Mouse (Mus musculus): ENCODE measurements around the gene Rph3a. TPM values are rescaled to one million over a fixed set of nuclear protein-coding genes. Genes with fewer than 3 reads are reported as not detected.

Gene Rph3a
- not detected for polyA plus RNA-seq (2021)

DNA sequence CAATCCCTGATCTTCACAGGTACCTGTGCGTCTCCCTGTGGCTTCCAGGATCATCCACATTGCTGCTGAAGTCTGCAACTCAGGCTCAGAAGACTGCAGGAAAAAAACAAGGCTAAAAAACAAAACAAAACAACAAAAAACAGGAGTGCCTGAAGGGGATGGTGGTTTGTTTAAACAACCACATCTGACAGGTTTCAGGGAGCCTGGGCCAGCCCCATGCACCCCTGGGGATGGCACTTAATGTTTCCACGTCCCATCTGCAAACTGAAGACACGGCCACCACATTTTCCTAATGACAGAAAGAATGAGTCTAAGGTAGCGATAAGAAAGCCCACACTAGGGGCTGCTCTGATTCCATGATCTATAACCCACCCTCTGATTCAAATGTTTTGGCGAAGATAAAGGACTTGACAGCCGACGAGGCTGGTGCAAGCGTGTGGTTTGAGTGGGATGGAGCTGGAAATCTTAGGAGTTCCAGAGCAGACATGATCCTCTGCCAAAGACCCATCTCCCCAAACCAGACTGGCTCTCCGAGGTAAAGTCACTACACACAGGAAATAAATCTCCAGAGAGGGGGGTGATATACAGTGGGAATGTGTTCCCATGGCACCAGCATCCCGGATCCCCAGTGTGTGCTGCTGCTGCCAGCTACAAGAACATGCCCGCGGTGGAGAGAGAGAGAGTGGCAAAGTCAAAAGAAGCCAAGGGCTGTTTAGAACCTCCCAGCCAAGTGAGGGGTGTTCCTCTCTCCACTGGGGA, at the start of gene Rph3a:
TSS of gene Rph3a (minus strand) at position 282 of the 759 bp plus-strand sequence.
- ChIA-PET CTCF (no interaction called here), POLR2A (no interaction called here)
- peaks cover 31% of the 10 kb centered on the region for H3K27me3 ChIP-seq
- ATAC-seq (no peak), DNase-seq (ENCODE audit: low read depth, low spot score) (no peak)
- in situ Hi-C loops (cut with MboI; ENCODE audit: low pct_unique_long_range_greater_than_20kb), result no loop called here
- TF ChIP-seq CTCF (IDR thresholded peaks at IDR 0.05), result no peak

DNA sequence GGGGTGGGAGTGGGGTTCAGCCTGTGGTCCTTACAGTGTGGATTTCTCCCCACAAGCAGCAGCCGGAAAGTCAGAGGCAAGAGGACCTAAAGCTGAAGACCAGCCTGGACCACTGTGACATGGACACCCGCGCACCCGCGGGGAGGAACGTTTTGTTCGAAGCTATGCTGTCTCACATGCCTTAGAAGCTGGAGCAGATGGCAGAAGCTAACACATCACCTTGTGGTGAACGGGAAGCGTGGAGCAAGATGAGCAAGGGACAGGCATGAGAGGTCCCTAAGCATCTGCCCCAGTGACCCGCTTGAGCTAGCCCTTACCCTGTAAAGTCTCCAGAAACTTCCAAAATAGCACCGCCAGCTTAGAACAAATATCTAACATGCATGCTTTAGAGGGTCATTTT, 48.4 kb upstream of the Rph3a start:
- ATAC-seq (no peak), DNase-seq (ENCODE audit: low read depth, low spot score) (no peak)
- CTCF ChIA-PET, result no interaction called here
- POLR2A ChIA-PET, result no interaction called here
- TF ChIP-seq CTCF (IDR thresholded peaks at IDR 0.05), result no peak
- peaks cover 11% of the 10 kb centered on the region for H3K27me3 ChIP-seq
- in situ Hi-C loops (cut with MboI; ENCODE audit: low pct_unique_long_range_greater_than_20kb), result no loop called here

DNA sequence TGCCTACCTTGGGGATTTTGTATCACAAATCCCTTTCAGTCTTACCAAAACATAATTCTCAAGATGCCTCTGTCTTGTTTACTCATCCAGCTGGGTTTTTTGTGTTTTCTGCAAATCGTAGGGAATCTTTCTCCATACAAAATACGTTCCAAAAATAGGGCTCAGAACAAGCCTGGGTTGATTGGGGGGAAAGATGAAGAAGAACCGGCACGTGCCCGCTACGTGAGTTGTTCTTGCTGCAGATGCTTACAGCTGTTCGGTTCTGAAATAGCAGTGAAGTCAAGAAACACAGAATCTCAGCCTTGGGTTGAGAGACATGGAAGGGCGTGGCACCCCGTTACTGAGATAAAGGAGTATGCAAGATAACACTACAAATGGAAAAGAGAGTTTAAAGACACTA, 44.0 kb upstream of the Rph3a start:
- ATAC-seq (no peak), DNase-seq (ENCODE audit: low read depth, low spot score) (no peak)
- ChIA-PET POLR2A (no interaction called here), CTCF (no interaction called here)
- in situ Hi-C loops (cut with MboI; ENCODE audit: low pct_unique_long_range_greater_than_20kb), result no loop called here
- H3K27me3 ChIP-seq, result peaks cover 11% of the 10 kb centered on the region
- TF ChIP-seq CTCF (IDR thresholded peaks at IDR 0.05), result no peak

DNA sequence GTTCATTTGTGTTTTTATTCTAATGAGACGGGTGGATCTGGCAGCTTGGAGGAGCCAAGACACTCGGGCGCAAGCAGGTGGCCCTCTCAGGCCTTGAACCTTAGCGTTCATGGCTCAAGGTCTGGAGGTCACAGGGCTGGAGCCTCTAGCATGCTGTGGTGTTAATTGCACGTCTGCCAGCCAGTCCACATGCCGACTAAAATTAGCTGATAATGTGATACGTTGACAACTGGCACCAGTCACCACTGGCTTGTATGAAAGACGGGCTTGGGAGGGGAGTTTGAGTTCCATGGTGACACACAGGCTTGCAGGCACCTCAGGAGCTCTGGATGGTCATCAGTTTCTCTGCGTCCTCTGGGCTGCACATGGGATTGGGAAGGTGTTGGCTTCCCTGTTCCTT, 31.9 kb upstream of the Rph3a start:
- peaks cover 19% of the 10 kb centered on the region for H3K27me3 ChIP-seq
- no peak for ATAC-seq
- in situ Hi-C loops (cut with MboI; ENCODE audit: low pct_unique_long_range_greater_than_20kb), result no loop called here
- DNase-seq (ENCODE audit: low read depth, low spot score), result no peak
- CTCF ChIA-PET, result no interaction called here
- no peak for TF ChIP-seq CTCF (IDR thresholded peaks at IDR 0.05)
- POLR2A ChIA-PET, result no interaction called here

DNA sequence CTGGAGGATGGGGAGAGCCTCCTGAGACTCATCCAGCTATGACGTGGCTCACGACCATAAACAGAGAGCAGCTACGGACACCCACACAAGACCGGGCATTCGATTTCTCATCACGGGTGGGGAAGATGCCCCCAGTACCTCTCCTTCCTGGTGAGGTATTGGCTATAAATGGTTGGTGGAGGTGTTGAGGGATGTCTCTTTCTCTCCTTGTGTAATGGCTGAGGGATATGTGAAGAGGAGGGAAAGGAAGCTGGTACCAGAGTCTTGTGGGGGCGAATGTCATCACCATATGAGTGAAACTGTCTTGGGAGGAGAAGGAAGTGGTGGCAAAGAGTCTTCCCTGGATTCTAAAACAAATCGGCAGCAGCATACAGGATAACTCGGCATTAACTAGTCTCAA, 29.6 kb upstream of the Rph3a start:
- DNase-seq (ENCODE audit: low read depth, low spot score) (no peak), ATAC-seq (no peak)
- peaks cover 19% of the 10 kb centered on the region for H3K27me3 ChIP-seq
- CTCF ChIA-PET, result no interaction called here
- in situ Hi-C loops (cut with MboI; ENCODE audit: low pct_unique_long_range_greater_than_20kb), result no loop called here
- TF ChIP-seq CTCF (IDR thresholded peaks at IDR 0.05), result no peak
- POLR2A ChIA-PET, result no interaction called here

DNA sequence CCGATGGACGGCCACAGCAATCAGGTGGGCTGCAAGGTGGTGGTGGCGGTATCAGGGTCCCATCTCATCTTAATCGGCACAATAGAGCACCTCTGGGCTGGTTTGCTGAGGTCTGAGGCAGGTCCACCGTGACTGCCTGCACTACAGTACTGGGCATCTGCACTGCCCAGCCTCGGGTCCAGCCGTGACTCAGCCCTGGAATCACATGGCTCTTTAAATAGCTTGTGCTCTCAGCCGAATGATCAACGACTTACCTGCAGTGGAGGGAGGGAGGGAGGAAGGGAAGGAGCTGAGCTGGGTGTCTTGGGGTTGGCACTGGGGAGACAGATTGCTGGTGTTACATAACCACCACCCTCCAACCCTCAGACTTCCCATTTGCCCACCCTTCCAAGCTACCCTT, 20.3 kb upstream of the Rph3a start:
- POLR2A ChIA-PET, result no interaction called here
- TF ChIP-seq CTCF (IDR thresholded peaks at IDR 0.05), result no peak

DNA sequence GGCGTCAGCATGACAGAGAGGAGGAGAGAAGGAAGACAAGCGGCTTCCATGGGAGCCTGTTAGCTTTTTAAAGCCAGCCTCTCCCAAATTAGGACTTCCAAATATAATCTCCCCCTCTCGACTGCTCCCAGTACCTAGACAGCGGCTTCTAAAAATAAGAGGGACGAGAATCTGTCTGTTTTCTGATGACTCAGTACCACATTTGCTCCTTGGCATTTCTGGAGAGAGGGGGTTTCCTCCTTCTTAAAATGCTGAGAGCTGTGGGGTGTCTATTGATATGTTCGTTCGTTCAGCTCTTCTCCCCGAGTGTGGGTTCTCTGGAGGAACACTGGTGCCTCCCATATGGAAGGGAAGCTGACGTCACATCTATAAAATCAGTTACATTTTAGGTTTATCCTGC, 9.6 kb upstream of the Rph3a start:
- ATAC-seq (no peak), DNase-seq (ENCODE audit: low read depth, low spot score) (no peak)
- no peak for TF ChIP-seq CTCF (IDR thresholded peaks at IDR 0.05)
- in situ Hi-C loops (cut with MboI; ENCODE audit: low pct_unique_long_range_greater_than_20kb), result no loop called here
- peaks cover 12% of the 10 kb centered on the region for H3K27me3 ChIP-seq
- ChIA-PET POLR2A (no interaction called here), CTCF (no interaction called here)

More for the DNA sequence above, 20.3 kb upstream of the Rph3a start:
- ATAC-seq (no peak), DNase-seq (ENCODE audit: low read depth, low spot score) (no peak)
- in situ Hi-C loops (cut with MboI; ENCODE audit: low pct_unique_long_range_greater_than_20kb), result no loop called here
- H3K27me3 ChIP-seq, result no peaks in the 10 kb centered on the region
- CTCF ChIA-PET, result interaction anchor here (1.1 kb wide), 1 partner anchor 9 kb away, joined by 3 read pairs; no protein-coding TSS in a partner anchor

DNA sequence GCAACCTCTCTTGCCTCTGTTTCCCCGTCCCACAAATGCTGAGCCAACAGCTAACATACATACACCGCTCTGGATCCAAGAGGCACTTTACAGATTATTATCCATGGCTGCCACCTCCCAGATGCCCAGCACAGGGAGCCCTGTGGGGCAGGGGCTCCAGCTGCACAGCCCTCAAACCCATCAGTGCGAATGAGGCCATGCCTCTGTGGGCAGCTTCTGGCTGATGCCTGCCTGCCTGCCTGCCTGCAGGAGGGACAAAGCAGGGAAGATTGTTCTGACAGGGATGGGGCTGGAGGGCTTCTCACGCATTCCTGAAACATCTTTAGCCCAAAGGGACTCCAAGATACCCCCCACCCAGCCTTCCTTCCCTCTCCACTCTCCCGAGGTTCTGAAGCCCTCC, 7.8 kb upstream of the Rph3a start:
- POLR2A ChIA-PET, result no interaction called here
- in situ Hi-C loops (cut with MboI; ENCODE audit: low pct_unique_long_range_greater_than_20kb), result no loop called here
- CTCF ChIA-PET, result no interaction called here
- ATAC-seq, result no peak
- no peak for DNase-seq (ENCODE audit: low read depth, low spot score)
- TF ChIP-seq CTCF (IDR thresholded peaks at IDR 0.05), result no peak
- H3K27me3 ChIP-seq, result peaks cover 28% of the 10 kb centered on the region

DNA sequence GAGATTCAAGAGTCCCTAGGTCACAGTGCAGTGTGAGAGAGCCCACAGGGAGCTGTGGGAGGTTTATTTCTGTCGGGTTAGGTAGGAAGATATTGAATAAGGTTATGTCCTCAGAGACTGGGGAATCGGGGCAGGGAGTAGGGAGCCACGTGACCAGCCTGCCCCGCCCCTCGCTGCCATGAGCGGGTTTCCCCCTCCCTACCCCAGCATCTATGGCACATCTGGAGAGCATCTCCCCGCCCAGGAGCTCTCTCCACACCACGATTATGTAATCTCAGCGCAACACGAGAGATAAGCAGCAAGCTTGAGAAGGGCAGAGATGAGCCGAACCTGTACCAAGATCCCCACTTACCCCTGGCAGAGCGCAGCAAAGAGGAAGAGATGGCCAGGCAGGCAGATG, 6.5 kb upstream of the Rph3a start:
- TF ChIP-seq CTCF (IDR thresholded peaks at IDR 0.05), result no peak
- in situ Hi-C loops (cut with MboI; ENCODE audit: low pct_unique_long_range_greater_than_20kb), result no loop called here
- POLR2A ChIA-PET, result no interaction called here
- H3K27me3 ChIP-seq, result peaks cover 30% of the 10 kb centered on the region
- DNase-seq (ENCODE audit: low read depth, low spot score) (no peak), ATAC-seq (no peak)
- CTCF ChIA-PET, result no interaction called here

DNA sequence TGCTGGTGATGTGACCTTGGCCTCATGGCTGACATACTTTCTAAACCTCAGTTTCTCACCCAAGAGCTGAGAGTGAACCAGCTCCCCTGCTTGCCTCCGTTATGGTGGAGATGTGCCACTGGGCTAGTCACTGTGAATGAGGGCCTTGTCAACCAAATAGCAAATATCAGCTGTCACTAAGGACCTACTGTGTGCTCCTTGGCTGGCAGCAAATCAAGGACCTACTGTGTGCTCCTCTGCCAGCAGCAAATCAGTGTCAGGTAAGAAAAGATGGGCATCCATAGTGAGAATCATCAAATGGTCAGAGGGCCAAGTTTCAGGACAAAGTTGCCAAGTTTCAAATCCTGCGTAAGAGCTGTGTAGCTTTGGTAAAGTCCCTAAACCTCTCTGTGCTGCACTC, 4.6 kb upstream of the Rph3a start:
- ATAC-seq (no peak), DNase-seq (ENCODE audit: low read depth, low spot score) (no peak)
- no peak for TF ChIP-seq CTCF (IDR thresholded peaks at IDR 0.05)
- peaks cover 34% of the 10 kb centered on the region for H3K27me3 ChIP-seq
- POLR2A ChIA-PET, result no interaction called here
- in situ Hi-C loops (cut with MboI; ENCODE audit: low pct_unique_long_range_greater_than_20kb), result no loop called here
- CTCF ChIA-PET, result no interaction called here

DNA sequence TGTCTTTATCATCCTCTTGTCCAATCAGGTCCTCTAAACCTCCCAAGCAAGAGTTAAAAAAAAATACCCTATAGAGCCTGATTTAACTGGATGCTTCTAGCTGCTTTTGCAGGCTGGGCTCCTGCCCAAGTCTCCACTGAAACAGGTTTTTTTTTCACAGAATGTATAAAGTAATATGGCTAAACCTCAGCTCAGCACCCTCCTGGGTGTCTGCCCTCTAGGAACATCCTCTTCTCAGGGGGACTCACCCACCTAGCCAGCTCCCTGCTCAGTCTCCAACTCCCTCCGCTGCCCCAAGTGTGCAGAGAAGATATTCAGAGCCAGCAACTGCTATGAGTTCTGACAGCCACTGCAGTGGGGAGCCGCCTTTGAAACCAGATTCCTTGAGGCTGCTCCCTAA, 2.1 kb upstream of the Rph3a start:
- CTCF ChIA-PET, result interaction anchor here (1.0 kb wide), 1 partner anchor 12 kb away, joined by 3 read pairs; no protein-coding TSS in a partner anchor
- no peak for ATAC-seq

DNA sequence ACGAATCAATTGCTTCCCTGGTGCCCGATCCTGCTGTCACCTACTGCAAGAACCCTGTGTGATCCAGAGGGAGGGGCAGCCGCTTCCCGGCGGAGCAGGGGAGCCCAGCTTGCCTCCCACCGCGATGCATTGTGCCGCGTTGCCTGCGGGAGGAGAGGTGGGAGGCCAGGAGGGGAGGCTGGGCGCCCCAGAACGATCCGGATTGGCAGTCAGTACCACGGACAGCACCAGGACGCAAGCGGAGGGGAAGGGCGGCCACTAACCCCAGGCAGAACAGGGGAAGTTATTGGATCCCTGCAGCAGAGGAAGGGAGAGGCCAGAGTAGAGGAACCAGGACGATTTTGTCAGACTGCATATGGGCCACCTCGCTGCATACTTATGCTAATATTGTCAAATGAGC, 486 bp downstream of the Rph3a start:
- no peak for TF ChIP-seq CTCF (IDR thresholded peaks at IDR 0.05)
- ATAC-seq (peak; percentile 36), DNase-seq (ENCODE audit: low read depth, low spot score) (no peak)
- CTCF ChIA-PET, result no interaction called here
- in situ Hi-C loops (cut with MboI; ENCODE audit: low pct_unique_long_range_greater_than_20kb), result no loop called here
- POLR2A ChIA-PET, result no interaction called here
- H3K27me3 ChIP-seq, result peaks cover 33% of the 10 kb centered on the region

More for the DNA sequence above, 2.1 kb upstream of the Rph3a start:
- H3K27me3 ChIP-seq, result peaks cover 37% of the 10 kb centered on the region
- no peak for TF ChIP-seq CTCF (IDR thresholded peaks at IDR 0.05)
- POLR2A ChIA-PET, result no interaction called here
- in situ Hi-C loops (cut with MboI; ENCODE audit: low pct_unique_long_range_greater_than_20kb), result no loop called here
- no peak for DNase-seq (ENCODE audit: low read depth, low spot score)

Data from Patski (cell line).